Mouse (Mus musculus) myocyte (in vitro differentiated cells): ENCODE measurements around the gene Frat1. TPM values are rescaled to one million over a fixed set of nuclear protein-coding genes. Genes with fewer than 3 reads are reported as not detected.
"Not testable (repeated sequence)": the region's sequence is repeated elsewhere in the genome, so short reads cannot be mapped to it uniquely, and the experiment has no call there.

ENCODE experiments used
- H3K27me3 ChIP-seq: one replicate; pipeline ENCODE4 v1.6.1; 2011; ENCODE audit not compliant: control insufficient read depth, insufficient read depth, insufficient read length
- H3K36me3 ChIP-seq: one replicate; pipeline ENCODE4 v1.6.1; 2011; ENCODE audit not compliant: control insufficient read depth, insufficient read depth
- H3K4me2 ChIP-seq: one replicate; pipeline ENCODE4 v1.6.1; 2011; ENCODE audit warnings: low read depth, control low read depth
- H3K4me3 ChIP-seq: one replicate; pipeline ENCODE4 v1.5.1; 2011; ENCODE audit warnings: mild to moderate bottlenecking, control low read depth, moderate library complexity
- H3K79me2 ChIP-seq: one replicate; pipeline ENCODE4 v1.6.1; 2011; ENCODE audit not compliant: control insufficient read depth, insufficient read depth
- H3ac ChIP-seq: one replicate; pipeline ENCODE4 v1.6.1; 2011; ENCODE audit not compliant: control insufficient read depth, insufficient read length
- CEBPB ChIP-seq: IDR thresholded peaks from 2 replicates; pipeline ENCODE4 v1.6.1; 2011; ENCODE audit warnings: mild to moderate bottlenecking, moderate library complexity; ENCODE audit not compliant: poor library complexity, insufficient read depth, severe bottlenecking
- E2F4 ChIP-seq: IDR thresholded peaks from one replicate; pipeline ENCODE4 v1.6.1; 2011; ENCODE audit warnings: mild to moderate bottlenecking, control low read depth, moderate library complexity; ENCODE audit not compliant: insufficient read depth
- MAX ChIP-seq: IDR thresholded peaks from one replicate; pipeline ENCODE4 v1.6.1; 2011; ENCODE audit warnings: low read depth, mild to moderate bottlenecking, control low read depth
- MYOD1 ChIP-seq, 3 experiments: IDR thresholded peaks; one replicate each; pipeline ENCODE4 v1.6.1; 2011; ENCODE audit warnings: control low read depth in 2 of 3, low read depth in 2 of 3, mild to moderate bottlenecking in 2 of 3, moderate library complexity in 1 of 3; ENCODE audit not compliant: insufficient read length in 2 of 3, control insufficient read depth in 1 of 3
- MYOG ChIP-seq, 3 experiments: IDR thresholded peaks; one replicate each; pipeline ENCODE4 v1.6.1; 2011; ENCODE audit warnings: control low read depth in 2 of 3, low read depth in 2 of 3, mild to moderate bottlenecking in 2 of 3; ENCODE audit not compliant: insufficient read length in 2 of 3, control insufficient read depth in 1 of 3, insufficient read depth in 1 of 3
- POLR2A ChIP-seq: IDR thresholded peaks from one replicate; pipeline ENCODE4 v1.6.1; 2011; ENCODE audit warnings: low read depth, mild to moderate bottlenecking, control low read depth, moderate library complexity; ENCODE audit not compliant: insufficient read length
- POLR2AphosphoS2 ChIP-seq: IDR thresholded peaks from one replicate; pipeline ENCODE4 v1.6.1; 2011; ENCODE audit warnings: low read depth, control low read depth; ENCODE audit not compliant: insufficient read length
- REST ChIP-seq: IDR thresholded peaks from one replicate; pipeline ENCODE4 v1.6.1; 2011; ENCODE audit warnings: mild to moderate bottlenecking, control low read depth, moderate library complexity; ENCODE audit not compliant: insufficient read depth, insufficient read length
- SRF ChIP-seq: IDR thresholded peaks from one replicate; pipeline ENCODE4 v1.6.1; 2011; ENCODE audit warnings: low read depth; ENCODE audit not compliant: control insufficient read depth, insufficient read length
- TCF12 ChIP-seq: IDR thresholded peaks from one replicate; pipeline ENCODE4 v1.6.1; 2011; ENCODE audit warnings: mild to moderate bottlenecking, control low read depth; ENCODE audit not compliant: poor library complexity, insufficient read depth, severe bottlenecking
- TCF3 ChIP-seq: IDR thresholded peaks from one replicate; pipeline ENCODE4 v1.6.1; 2011; ENCODE audit warnings: low read depth, control low read depth; ENCODE audit not compliant: insufficient read length
- USF1 ChIP-seq: IDR thresholded peaks from one replicate; pipeline ENCODE4 v1.6.1; 2011; ENCODE audit warnings: low read depth, mild to moderate bottlenecking, control low read depth, moderate library complexity
- polyA plus RNA-seq: library from polyadenylated mRNA; unstranded; fragments of >200 nt; fragmentation: generic; extraction: Trizol; gene quantifications from one replicate; pipeline ENCODE4 v1.2.1, GENCODE M21; 2012; ENCODE audit warnings: missing spikeins

Frat1 gene
- polyA plus RNA-seq, 1 experiment, result 0.19 TPM

DNA sequence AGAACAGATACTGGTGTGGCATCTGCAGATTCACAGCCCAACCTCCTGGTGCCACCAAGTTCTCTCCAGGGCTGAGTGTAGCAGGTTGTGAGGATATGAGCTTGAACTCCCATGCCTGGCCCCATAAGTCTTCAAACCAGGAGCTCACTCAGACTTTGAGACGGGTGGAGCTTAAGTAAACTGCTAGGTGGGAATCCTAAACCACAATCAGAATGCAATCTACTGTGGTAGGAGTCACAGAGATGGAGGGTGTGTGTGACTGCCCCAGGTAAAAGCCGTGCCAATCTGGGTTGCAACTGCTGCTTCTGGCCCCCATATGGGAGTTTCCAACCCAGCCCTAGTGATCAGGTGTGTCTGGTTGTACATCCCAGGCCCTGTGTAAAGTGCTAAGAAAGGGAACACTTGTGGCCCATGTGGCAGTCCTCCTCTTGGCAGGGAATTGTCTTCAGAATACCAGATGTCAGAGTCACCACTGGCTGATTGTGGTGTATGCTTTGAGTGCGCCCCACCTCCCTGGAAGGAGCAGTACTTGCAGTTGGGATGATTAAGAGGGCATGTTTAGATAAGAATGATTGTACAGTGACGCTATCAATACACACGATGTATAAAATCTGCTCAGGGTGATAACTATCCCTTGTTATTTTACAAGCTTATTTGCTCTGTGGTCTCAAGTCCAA, 27.5 kb downstream of the Frat1 start:
- TF ChIP-seq USF1, result no peak
- TF ChIP-seq TCF3, result no peak
- TF ChIP-seq CEBPB, result no peak
- TF ChIP-seq SRF, result no peak
- TF ChIP-seq TCF12, result no peak
- Histone ChIP-seq H3K4me3 (no peak overlapping the region), H3K27me3 (no peaks in the 10 kb centered on the region), H3K4me2 (no peak overlapping the region), H3K36me3 (peaks cover 7% of the 10 kb centered on the region), H3K79me2 (no peaks in the 10 kb centered on the region), H3ac (no peak overlapping the region)

DNA sequence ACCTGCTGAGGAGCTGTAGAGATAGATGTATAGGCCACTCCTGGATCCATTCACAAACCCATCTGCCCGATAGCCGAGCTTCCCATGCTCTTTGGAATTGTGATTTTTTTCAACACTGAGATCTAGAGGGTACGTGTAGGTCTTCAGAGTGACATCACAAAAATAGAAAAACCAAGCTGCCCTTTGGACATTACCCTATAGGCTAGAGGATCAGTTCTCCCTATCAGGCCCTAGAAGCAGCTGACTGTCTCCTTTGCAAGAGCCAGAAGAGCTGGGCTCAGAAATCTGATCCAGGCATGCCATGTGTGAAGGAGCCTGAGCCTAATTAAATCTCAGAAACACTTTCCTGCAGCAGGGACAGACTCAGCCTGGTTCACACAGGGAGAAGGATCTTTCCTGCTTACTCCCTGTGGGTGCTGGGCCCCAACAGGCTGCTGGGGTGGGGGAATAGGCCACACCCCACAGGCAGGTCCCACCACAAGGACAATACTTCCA, 28.1 kb downstream of the Frat1 start:
- Histone ChIP-seq H3K27me3 (no peaks in the 10 kb centered on the region), H3K4me3 (no peak overlapping the region), H3K79me2 (no peaks in the 10 kb centered on the region), H3K4me2 (no peak overlapping the region), H3ac (no peak overlapping the region), H3K36me3 (peaks cover 7% of the 10 kb centered on the region)
- TF ChIP-seq CEBPB, result no peak
- no peak for TF ChIP-seq REST
- TF ChIP-seq POLR2A, result no peak
- TF ChIP-seq E2F4, result no peak
- no peak for TF ChIP-seq MYOD1 (IDR thresholded peaks at IDR 0.05; ENCODE audit: control insufficient read depth in 1 of 3, insufficient read length in 2 of 3, low read depth in 2 of 3)
- TF ChIP-seq MYOG (IDR thresholded peaks at IDR 0.05; ENCODE audit: control insufficient read depth in 1 of 3, insufficient read depth in 1 of 3, insufficient read length in 2 of 3, low read depth in 2 of 3), result no peak
- no peak for TF ChIP-seq MAX
- no peak for TF ChIP-seq USF1
- no peak for TF ChIP-seq SRF
- TF ChIP-seq POLR2AphosphoS2, result no peak
- no peak for TF ChIP-seq TCF12
- TF ChIP-seq TCF3, result no peak

DNA sequence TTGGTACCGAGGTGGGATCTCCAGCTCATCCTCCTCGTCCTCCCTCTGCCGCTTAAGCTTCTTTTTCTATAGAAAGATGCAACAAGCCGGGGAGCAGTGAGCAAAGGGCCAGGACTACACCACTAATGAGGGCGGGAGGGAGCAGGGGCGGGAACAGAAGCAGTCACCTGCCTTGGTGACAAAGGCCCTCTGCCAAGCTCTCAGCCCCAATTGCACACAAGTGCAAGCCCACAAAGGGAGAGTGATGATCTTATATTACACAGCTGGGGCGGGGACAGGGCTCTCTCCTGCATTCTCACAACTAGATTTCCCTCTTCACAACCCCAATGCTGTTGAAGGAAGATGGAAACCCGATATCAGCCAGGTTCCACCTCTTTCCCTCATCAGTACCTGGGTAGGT, 36.9 kb downstream of the Frat1 start:
- TF ChIP-seq MYOD1 (IDR thresholded peaks at IDR 0.05; ENCODE audit: control insufficient read depth in 1 of 3, insufficient read length in 2 of 3, low read depth in 2 of 3) (no peak), USF1 (no peak), MYOG (IDR thresholded peaks at IDR 0.05; ENCODE audit: control insufficient read depth in 1 of 3, insufficient read depth in 1 of 3, insufficient read length in 2 of 3, low read depth in 2 of 3) (no peak), TCF3 (no peak), POLR2AphosphoS2 (no peak), REST (no peak), MAX (no peak), TCF12 (no peak), SRF (no peak), POLR2A (no peak), E2F4 (no peak), CEBPB (no peak)
- H3K4me3 ChIP-seq, result no peak overlapping the region
- H3K27me3 ChIP-seq, result no peaks in the 10 kb centered on the region
- no peak overlapping the region for H3ac ChIP-seq
- H3K79me2 ChIP-seq, result no peaks in the 10 kb centered on the region
- no peak overlapping the region for H3K4me2 ChIP-seq
- peaks cover 24% of the 10 kb centered on the region for H3K36me3 ChIP-seq

DNA sequence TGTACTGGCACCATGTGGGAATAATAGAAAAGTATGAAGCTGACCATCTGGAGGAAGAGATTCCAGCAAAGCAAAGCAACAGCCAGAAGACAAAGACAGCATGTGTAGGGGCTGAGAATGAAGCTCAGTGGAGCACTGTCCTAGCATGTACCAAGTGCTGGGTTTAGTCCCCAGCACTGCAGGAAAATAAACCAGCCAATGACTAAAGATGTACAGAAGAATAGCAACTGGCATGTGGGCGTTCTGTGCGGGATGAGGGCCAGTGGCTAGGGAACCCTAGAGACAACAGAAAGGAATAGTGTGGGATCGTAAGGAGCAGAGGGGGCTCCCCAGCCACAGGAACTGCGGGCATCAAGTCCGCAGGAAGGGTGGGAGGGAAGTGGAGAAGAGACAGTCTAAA, 39.5 kb downstream of the Frat1 start:
- TF ChIP-seq MAX (no peak), POLR2A (no peak), CEBPB (no peak), SRF (no peak), USF1 (no peak)
- peaks cover 25% of the 10 kb centered on the region for H3K36me3 ChIP-seq
- no peaks in the 10 kb centered on the region for H3K79me2 ChIP-seq
- no peak overlapping the region for H3ac ChIP-seq
- H3K4me3 ChIP-seq, result no peak overlapping the region
- no peak overlapping the region for H3K4me2 ChIP-seq
- H3K27me3 ChIP-seq, result no peaks in the 10 kb centered on the region

DNA sequence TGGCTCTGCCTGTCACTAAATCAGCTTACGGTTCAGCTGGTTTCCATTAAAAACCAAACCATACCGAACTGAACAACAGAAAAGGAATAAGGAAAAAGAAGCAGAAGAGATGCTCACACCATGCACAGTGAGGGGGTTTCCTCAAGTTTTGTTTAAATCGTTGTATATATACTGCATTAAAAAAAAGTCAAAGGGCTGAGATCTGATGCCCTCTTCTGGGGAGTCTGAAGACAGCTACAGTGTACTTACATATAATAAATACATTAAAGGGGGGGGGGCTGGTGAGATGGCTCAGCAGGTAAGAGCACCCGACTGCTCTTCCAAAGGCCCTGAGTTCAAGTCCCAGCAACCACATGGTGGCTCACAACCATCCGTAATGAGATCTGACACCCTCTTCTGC, 40.2 kb downstream of the Frat1 start:
- not testable (repeated sequence) for H3ac ChIP-seq, H3K79me2 ChIP-seq, H3K27me3 ChIP-seq, H3K4me2 ChIP-seq, H3K4me3 ChIP-seq
- H3K36me3 ChIP-seq, result peaks cover 27% of the 10 kb centered on the region
